Mouse (Mus musculus) naive thymus-derived CD4-positive, alpha-beta T cell, adult 5 months (primary cell): ENCODE results near the gene Mecom. TPM values are rescaled to one million over a fixed set of nuclear protein-coding genes. Genes with fewer than 3 reads are reported as not detected.

ENCODE experiments used
- polyA plus RNA-seq: library from polyadenylated mRNA; unstranded; fragments of 100-300 nt; shearing (Covaris generic); gene quantifications from one replicate; pipeline ENCODE4 v1.2.1, GENCODE M21; 2017

The Mecom gene
- not detected for polyA plus RNA-seq

GRCm38 (mm10) chr3:30547908-30548307 lies at the start of gene Mecom:
TSS of gene Mecom (minus strand) at chr3:30548008.

Other genes with a start within 250 kb of the Mecom start
- gene Actrt3, start 51.9 kb upstream of the Mecom start, polyA plus RNA-seq: 0.17 TPM
- 74.9 TPM for gene Mynn, start 54.1 kb upstream of the Mecom start, polyA plus RNA-seq
- not detected for gene Lrriq4, start 96.5 kb upstream of the Mecom start, polyA plus RNA-seq
- gene Lrrc34, start 99.9 kb upstream of the Mecom start, polyA plus RNA-seq: not detected
- gene Lrrc31, start 151.8 kb upstream of the Mecom start, polyA plus RNA-seq: 0.14 TPM
- gene Samd7, start 198.3 kb upstream of the Mecom start, polyA plus RNA-seq: not detected
- gene Sec62, start 244.9 kb upstream of the Mecom start, polyA plus RNA-seq: 128 TPM